Mouse (Mus musculus): ENCODE measurements around the gene Icam2. TPM values are rescaled to one million over a fixed set of nuclear protein-coding genes. Genes with fewer than 3 reads are reported as not detected.
"Not testable (repeated sequence)": the region's sequence is repeated elsewhere in the genome, so short reads cannot be mapped to it uniquely, and the experiment has no call there.

Icam2 gene
- total and polyA plus RNA-seq, 3 experiments = 49.6 to 82.7 TPM; not detected in 1

GRCm38 (mm10) chr11:106344910-106345309, 43.0 kb downstream of the Icam2 start:
- no peaks in the 10 kb centered on the region for H3K79me2 ChIP-seq (ENCODE audit: control insufficient read depth, insufficient read depth, low read length, poor library complexity)
- H3K4me1 ChIP-seq (ENCODE audit: control insufficient read depth in 1 of 2, insufficient read depth in 2 of 2, low read length in 2 of 2) = peaks cover 0 to 6% of the 10 kb centered on the region in 2 experiments; a peak in 3 of 4 replicates
- TF ChIP-seq NRF1 (IDR thresholded peaks at IDR 0.05; ENCODE audit: insufficient read depth, low read depth, low read length, poor library complexity, severe bottlenecking) (no peak), POLR2AphosphoS2 (IDR thresholded peaks at IDR 0.05; ENCODE audit: low read length) (no peak), TAL1 (IDR thresholded peaks at IDR 0.05; ENCODE audit: low read length) (no peak), SMC3 (IDR thresholded peaks at IDR 0.05; ENCODE audit: low read depth, low read length) (no peak), EP300 (IDR thresholded peaks at IDR 0.05; ENCODE audit: low read depth in 1 of 2, low read length in 2 of 2) (no peak), GATA1 (IDR thresholded peaks at IDR 0.05; ENCODE audit: low read depth, low read length) (no peak), ZNF384 (IDR thresholded peaks at IDR 0.05; ENCODE audit: low read depth, low read length) (no peak), MXI1 (IDR thresholded peaks at IDR 0.05; ENCODE audit: low read depth, low read length) (no peak), MAZ (IDR thresholded peaks at IDR 0.05; ENCODE audit: low read depth, low read length) (no peak), JUND (IDR thresholded peaks at IDR 0.05; ENCODE audit: low read depth, low read length) (no peak), E2F4 (IDR thresholded peaks at IDR 0.05; ENCODE audit: borderline replicate concordance, low read depth, low read length) (no peak), CHD1 (IDR thresholded peaks at IDR 0.05; ENCODE audit: low read depth, low read length) (no peak), USF1 (IDR thresholded peaks at IDR 0.05; ENCODE audit: low read depth, low read length) (no peak), ETS1 (IDR thresholded peaks at IDR 0.05; ENCODE audit: low read depth, low read length) (no peak), USF2 (IDR thresholded peaks at IDR 0.05; ENCODE audit: borderline replicate concordance in 1 of 2, insufficient read depth in 1 of 2, low read depth in 1 of 2, low read length in 2 of 2) (no peak), MYC (IDR thresholded peaks at IDR 0.05; ENCODE audit: low read depth, low read length) (no peak)
- H3K4me3 ChIP-seq (ENCODE audit: control insufficient read depth in 1 of 2, insufficient read depth in 1 of 2, low read depth in 2 of 2, low read length in 2 of 2) = no peak overlapping the region
- no peak overlapping the region for H3K9ac ChIP-seq (ENCODE audit: control insufficient read depth, low read depth, low read length, poor library complexity, severe bottlenecking)
- DNase-seq (ENCODE audit: low read depth, low spot score) = no peak
- no peaks in the 10 kb centered on the region for H3K9me3 ChIP-seq (replicated peaks; ENCODE audit: insufficient read depth, low read length)
- no peak overlapping the region for H3K27ac ChIP-seq (ENCODE audit: control insufficient read depth, low read depth, low read length)
- H3K36me3 ChIP-seq (ENCODE audit: control insufficient read depth in 1 of 2, insufficient read depth in 2 of 2, low read length in 2 of 2) = no peaks in the 10 kb centered on the region
- peaks cover 4 to 21% of the 10 kb centered on the region in 2 experiments; a peak in 3 of 4 replicates for H3K27me3 ChIP-seq (ENCODE audit: control insufficient read depth in 1 of 2, insufficient read depth in 2 of 2, low read length in 2 of 2)

GRCm38 (mm10) chr11:106340990-106341520, 46.8 kb downstream of the Icam2 start:
- Histone ChIP-seq H3K27ac (ENCODE audit: control insufficient read depth, low read depth, low read length) (no peak overlapping the region), H3K79me2 (ENCODE audit: control insufficient read depth, insufficient read depth, low read length, poor library complexity) (no peaks in the 10 kb centered on the region), H3K9ac (ENCODE audit: control insufficient read depth, low read depth, low read length, poor library complexity, severe bottlenecking) (no peak overlapping the region), H3K9me3 (replicated peaks; ENCODE audit: insufficient read depth, low read length) (no peaks in the 10 kb centered on the region), H3K27me3 (ENCODE audit: control insufficient read depth in 1 of 2, insufficient read depth in 2 of 2, low read length in 2 of 2) (peaks cover 6 to 16% of the 10 kb centered on the region in 2 experiments), H3K4me1 (ENCODE audit: control insufficient read depth in 1 of 2, insufficient read depth in 2 of 2, low read length in 2 of 2) (no peaks in the 10 kb centered on the region), H3K36me3 (ENCODE audit: control insufficient read depth in 1 of 2, insufficient read depth in 2 of 2, low read length in 2 of 2) (no peaks in the 10 kb centered on the region), H3K4me3 (ENCODE audit: control insufficient read depth in 1 of 2, insufficient read depth in 1 of 2, low read depth in 2 of 2, low read length in 2 of 2) (no peak overlapping the region)
- no peak for DNase-seq (ENCODE audit: low read depth, low spot score)
- TF ChIP-seq TBP (IDR thresholded peaks at IDR 0.05; ENCODE audit: low read depth, low read length) (no peak), RAD21 (IDR thresholded peaks at IDR 0.05; ENCODE audit: low read depth, low read length) (no peak), UBTF (IDR thresholded peaks at IDR 0.05; ENCODE audit: borderline replicate concordance, insufficient read depth, low read depth, low read length) (no peak), ZMIZ1 (IDR thresholded peaks at IDR 0.05; ENCODE audit: low read depth, low read length) (no peak), CTCF (IDR thresholded peaks at IDR 0.05 in 2 of 3, conservative IDR thresholded peaks at IDR 0.05 in 1 of 3; ENCODE audit: control insufficient read depth in 1 of 3, insufficient read depth in 1 of 3, low read depth in 2 of 3, low read length in 3 of 3, poor library complexity in 1 of 3, severe bottlenecking in 1 of 3) (no peak), ZC3H11A (IDR thresholded peaks at IDR 0.05; ENCODE audit: low read depth, low read length) (no peak), SMC3 (IDR thresholded peaks at IDR 0.05; ENCODE audit: low read depth, low read length) (no peak), KAT2A (conservative IDR thresholded peaks at IDR 0.05; ENCODE audit: low read depth, low read length) (no peak), JUND (IDR thresholded peaks at IDR 0.05; ENCODE audit: low read depth, low read length) (no peak), NRF1 (IDR thresholded peaks at IDR 0.05; ENCODE audit: insufficient read depth, low read depth, low read length, poor library complexity, severe bottlenecking) (no peak), MAZ (IDR thresholded peaks at IDR 0.05; ENCODE audit: low read depth, low read length) (no peak), TAL1 (IDR thresholded peaks at IDR 0.05; ENCODE audit: low read length) (no peak)

- H3K4me3 ChIP-seq (ENCODE audit: control insufficient read depth in 1 of 2, insufficient read depth in 1 of 2, low read depth in 2 of 2, low read length in 2 of 2); H3K9me3 ChIP-seq (replicated peaks; ENCODE audit: insufficient read depth, low read length); H3K36me3 ChIP-seq (ENCODE audit: control insufficient read depth in 1 of 2, insufficient read depth in 2 of 2, low read length in 2 of 2); H3K79me2 ChIP-seq (ENCODE audit: control insufficient read depth, insufficient read depth, low read length, poor library complexity); H3K9ac ChIP-seq (ENCODE audit: control insufficient read depth, low read depth, low read length, poor library complexity, severe bottlenecking); DNase-seq (ENCODE audit: low read depth, low spot score); H3K4me1 ChIP-seq (ENCODE audit: control insufficient read depth in 1 of 2, insufficient read depth in 2 of 2, low read length in 2 of 2); H3K27ac ChIP-seq (ENCODE audit: control insufficient read depth, low read depth, low read length): not testable (repeated sequence)
- peaks cover 7 to 16% of the 10 kb centered on the region in 2 experiments for H3K27me3 ChIP-seq (ENCODE audit: control insufficient read depth in 1 of 2, insufficient read depth in 2 of 2, low read length in 2 of 2)
Measured at GRCm38 (mm10) chr11:106339323-106339722, 48.6 kb downstream of the Icam2 start.
